Mouse (Mus musculus) heart, adult 8-10 months (tissue): ENCODE measurements at regions not wholly inside any gene's neighbourhood (a gene's known extent, or its start where the extent isn't known, plus 50 kb on each side); places are given as distances from the start of the nearest gene placed in this dataset.
A peak's percentile ranks its signal among the peaks of the same experiment; 100 is the strongest.

Source experiments
- DNase-seq: peaks from one replicate; pipeline ENCODE4 v3.0.0; 2022; ENCODE audit warnings: low spot score

DNA sequence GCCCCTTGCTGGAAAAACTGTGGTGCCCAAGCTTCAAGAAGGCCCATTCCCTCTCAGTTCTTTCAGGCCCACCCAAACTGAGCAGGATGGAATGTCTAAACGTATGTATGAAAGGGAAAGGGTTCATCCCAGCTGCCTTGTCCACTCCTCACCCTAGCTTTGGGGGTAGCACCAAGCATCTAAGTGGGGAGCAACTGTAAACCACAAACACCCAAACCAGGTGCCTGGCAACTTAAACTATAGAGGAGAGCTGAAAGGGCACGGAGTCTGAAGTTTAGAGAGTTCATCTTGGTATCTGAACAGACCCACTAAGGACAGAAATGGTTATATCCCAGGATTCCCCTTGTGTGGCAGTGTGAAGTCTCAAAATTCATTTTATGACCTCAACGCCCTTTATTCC, 90.1 kb upstream of the Ssbp2 start:
- DNase-seq, result no peak

DNA sequence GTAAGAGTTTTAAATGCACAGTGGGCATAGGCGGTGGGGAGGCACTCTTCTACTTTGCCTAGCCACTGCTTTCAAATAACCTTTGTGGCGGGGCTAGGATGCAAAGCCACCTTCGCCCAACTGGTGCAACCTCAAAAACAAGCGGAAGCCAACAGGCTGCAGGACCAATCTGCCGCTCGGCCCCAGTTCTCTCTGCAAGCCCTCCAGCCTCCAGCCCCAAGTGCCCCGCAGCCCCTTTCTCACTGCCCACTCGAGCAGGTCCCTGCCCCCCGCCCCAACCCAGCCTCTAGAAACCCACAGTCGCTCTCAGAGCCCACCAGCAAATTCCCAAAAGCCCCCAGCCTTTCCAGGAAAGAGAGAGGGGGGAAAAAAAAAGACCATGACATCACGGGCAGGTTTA, 89.6 kb upstream of the Ssbp2 start:
- no peak for DNase-seq

DNA sequence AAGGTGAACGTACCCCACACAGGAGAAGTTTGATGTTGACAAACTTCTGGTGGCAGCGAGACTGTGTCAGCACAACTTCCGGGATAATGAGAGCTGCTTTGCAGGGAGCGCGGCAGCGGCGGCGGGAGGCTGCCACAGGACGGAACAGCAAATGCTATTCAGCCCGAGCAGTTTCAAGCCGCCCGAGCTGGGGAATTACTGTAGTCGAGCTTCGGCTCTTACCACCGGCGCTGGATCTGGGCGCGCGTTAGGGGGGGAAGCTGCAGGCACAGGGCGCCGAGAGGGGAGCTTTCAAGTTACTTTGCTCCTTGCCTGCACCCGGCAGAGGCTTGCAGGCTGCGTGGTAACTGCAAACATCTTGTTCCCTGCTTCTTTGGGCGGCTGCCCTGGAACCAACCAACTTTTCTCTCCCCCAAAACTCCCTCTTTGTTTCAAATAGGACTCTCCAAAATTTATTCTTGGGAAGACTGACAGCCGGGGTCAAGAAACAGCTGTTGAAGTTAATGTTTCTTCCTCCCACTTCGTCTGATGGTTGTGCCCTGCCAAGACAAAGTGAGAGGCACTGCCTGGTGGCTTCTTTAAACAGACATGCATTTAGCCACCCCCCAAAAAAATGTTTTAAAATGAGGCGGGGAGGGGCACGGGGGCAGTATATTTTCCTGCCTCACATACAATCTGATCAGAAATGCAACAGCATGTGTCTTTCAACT, 89.0 kb upstream of the Ssbp2 start:
- peak; percentile 91 for DNase-seq

DNA sequence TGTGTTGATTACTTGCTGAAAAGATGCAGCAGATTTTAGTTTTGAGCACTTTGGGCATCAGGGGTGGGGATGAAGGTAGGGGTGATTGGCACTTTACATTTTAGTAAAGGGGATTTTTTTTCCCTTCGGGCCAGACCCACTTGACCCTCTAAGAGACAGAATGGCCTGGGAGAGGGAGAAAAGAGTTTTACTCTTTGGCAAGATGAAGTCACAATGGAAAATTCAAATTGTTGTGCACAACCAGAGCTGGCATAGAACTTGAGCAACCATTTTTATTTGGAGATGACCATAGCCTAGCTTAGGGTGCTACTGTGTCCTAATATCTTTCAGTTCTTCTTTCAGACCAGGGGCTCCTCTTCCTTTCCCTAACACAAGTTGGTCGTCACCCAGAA, 88.5 kb upstream of the Ssbp2 start:
- DNase-seq, result no peak

DNA sequence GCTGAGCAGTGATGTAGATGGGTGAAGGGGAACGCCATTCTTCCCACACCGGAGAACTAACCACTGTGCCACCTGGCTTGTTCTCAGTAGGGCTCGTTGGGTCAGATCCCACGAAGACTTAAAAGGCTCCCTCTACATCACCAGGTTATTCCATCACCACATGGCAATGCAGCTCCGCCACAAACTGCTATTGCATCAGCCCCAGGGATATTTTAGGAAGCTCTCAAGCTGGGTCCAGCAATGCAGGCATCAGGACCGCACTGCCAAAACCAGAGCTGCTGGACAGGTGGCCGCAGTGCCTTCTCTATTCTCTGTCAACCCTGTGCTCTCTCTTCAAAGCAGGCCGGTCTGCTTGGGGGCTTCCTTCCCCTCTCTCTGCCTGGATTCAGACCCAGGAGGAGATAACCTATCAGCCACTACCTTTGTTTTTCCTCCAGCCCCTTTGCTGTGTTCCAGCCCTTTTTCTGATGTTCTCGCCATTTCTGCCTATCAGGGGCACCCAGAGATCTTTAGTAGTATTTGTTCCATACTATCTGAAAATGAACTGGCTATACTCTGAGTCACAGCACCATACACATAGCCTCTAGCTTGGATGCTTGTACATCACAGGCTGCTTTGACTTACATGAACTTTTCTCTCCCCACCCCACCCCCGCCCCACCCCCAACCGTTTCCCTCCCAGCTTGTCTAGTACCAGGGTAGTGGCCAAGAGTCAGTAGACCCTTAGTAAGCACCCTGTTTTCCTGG, 87.8 kb upstream of the Ssbp2 start:
- DNase-seq, result peak; percentile 38

DNA sequence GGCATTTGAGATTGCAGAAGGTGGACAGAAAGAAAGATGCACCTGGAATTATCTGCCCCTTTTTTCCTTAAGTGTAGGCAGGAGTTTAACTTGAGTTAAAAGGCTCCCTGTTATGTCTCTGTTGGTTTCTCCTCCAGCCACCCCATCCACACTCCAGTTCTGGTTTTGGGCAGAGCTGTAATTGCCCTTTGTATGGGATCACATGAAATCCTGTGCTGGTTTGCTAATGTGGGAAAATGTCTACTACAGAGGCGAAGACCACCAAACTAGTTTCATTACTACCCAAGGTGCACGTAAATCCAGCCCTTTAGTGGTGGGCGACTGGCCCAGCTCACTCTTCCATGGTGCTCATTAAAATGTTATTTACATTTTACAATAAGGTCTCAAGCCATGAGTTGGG, 85.9 kb upstream of the Ssbp2 start:
- DNase-seq, result peak; percentile 44

DNA sequence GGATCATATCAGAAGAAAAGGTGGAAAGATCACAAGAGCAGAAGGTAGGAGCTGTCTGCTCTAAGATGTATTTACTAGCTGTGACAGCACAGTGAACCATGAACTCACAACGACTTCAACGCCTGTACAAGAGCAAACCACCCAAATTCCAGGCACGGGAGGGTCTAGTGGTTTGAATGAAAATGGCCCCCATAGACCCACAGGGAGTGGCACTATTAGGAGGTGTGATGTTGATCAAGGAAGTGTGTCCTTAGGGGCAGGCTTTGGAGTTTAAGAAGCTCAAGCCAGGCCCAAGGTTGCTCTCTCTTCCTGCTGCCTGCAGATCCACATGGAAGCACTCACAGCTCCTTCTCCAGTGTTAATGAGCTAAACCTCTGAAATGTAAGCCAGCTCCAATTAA, 83.5 kb upstream of the Ssbp2 start:
- DNase-seq, result no peak

DNA sequence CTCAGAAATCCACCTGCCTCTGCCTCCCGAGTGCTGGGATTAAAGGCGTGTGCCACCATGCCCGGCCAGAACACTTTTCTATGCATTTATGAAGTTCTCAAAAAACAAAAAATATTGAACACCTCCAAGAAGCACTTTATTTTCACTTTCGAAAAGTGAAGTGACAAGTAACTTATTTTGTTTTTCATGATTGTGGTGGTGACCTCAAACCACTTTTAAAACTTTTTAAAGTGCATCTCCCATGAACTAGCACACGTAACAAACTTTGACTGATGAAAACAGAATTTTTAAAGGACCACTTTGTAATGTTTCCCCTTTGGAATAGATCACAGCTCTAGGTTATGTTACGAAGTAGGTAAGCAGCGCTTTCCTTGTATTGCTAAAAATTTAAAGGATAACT, 82.7 kb upstream of the Ssbp2 start:
- DNase-seq, result no peak

DNA sequence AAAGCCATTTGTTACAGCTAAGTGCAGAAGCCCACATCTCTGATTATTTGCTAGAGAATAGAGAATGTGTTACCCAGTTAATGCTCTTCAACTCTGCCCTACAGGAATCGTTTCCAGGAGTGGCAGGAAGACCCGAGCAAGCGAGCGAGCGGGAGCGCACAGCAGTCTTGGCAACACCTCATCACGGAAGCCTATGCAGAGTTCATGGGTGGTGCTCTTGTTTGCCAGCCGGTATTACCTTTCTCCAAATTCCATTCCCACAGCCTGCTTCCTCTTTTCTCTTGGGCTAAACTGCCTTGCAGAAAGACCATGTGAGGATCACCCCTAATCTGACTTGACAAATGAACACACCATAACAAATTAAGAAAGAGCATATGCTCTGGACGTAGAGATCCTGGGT, 82.1 kb upstream of the Ssbp2 start:
- no peak for DNase-seq

DNA sequence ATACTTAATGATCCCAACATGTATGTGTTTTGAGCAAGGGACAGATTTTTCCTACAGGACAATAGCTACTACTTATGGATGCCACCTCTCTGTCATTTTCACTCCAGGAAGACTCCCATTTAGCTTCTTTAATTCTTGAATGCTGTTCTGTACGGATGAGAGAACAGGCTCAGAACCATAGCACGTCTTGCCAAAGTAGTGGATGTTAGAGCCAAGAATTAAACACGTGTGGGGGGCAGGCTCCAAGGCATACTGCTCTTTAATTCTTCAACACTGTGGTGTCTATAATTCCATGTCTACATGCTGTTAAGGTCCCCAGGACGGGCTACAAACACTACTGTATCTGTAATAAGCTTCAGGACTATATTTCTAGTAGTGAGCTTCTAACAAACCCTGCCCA, 74.7 kb upstream of the Ssbp2 start:
- DNase-seq, result no peak

DNA sequence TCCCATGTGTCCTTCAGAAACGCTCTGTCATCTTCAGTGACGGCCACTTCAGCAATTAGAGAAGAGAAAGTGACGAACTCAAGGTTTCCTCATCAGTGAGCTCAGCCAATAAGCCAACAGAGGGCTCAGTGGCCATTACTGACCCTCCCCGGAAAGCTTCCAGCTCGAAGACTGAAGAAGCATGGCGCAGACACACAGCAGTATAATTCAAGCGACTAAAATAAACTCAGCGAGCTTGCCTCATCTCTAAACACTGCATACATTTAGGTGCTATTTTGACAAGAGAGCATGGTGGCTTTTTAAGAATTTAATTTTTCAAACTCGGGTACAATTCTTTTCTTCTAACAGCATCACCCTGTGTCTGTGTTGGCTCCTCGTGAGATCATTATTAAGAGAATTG, 72.2 kb upstream of the Ssbp2 start:
- DNase-seq, result no peak

DNA sequence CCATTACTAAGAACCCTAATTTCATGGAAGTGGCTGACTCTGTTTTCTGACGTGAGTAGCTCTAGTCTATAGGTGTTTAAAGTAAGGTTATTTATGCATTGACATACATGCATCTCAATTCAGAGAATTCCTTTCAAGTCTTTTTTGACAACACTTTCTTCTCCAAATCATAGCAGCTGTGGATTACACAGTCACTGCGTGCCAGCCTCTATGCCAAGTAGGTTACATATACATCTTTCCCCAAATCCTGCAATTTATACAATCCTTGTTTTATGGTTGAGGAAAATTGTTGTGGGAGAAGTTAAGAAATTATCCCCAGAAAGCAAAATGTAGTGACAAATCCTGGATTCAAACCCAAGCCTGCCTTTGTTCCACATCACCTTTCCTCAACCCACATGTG, 56.5 kb upstream of the Ssbp2 start:
- DNase-seq, result no peak

DNA sequence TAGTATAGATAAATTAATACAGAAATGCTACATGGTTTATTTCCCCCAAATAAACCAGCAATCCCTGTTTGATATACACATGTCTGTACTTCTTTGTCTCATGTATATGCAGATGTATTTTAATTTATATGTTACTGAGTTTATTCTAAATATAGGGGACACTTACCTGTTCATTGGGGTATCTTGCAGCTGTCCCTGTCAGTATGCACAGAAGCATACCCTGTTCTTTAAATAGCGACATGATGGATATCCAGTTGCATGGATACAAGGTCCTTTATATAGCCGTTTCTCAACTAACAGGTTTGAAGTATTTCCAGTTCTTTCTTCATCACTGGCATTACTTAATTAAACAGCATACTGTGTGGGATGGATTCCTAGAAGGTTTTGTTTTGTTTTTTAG, 55.1 kb upstream of the Ssbp2 start:
- DNase-seq, result no peak

DNA sequence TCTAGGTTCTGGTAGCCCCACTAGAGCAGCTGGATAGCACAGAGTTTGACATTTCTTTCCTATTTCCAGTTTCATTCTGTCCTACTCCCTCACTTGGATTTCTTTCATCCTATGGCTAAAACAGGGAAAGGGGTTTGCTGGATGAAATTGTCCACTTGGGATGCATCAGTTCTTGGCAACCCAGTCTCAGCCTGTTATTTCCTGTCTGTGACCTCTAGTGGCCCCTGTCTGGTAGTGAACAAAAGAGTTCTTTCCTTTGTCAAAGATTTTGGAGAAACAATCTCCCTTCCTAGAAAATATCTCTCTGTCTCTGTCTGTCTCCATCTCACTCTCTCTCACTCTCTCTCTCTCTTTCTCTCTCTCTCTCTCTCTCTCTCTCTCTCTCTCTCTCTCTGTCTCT, 50.0 kb upstream of the Ssbp2 start:
- DNase-seq, result no peak
